Mouse (Mus musculus): ENCODE measurements around the gene Nipa1. TPM values are rescaled to one million over a fixed set of nuclear protein-coding genes. Genes with fewer than 3 reads are reported as not detected.
"Not testable (repeated sequence)": the region's sequence is repeated elsewhere in the genome, so short reads cannot be mapped to it uniquely, and the experiment has no call there.

Gene Nipa1
- polyA plus RNA-seq, 1 experiment = 12.2 TPM

GRCm38 (mm10) chr7:56043577-56044266 lies 24.0 kb upstream of the Nipa1 start:
- TF ChIP-seq CTCF (IDR thresholded peaks at IDR 0.05; ENCODE audit: borderline replicate concordance, insufficient read depth, low read length) = no peak
- TF ChIP-seq POLR2A (IDR thresholded peaks at IDR 0.05; ENCODE audit: low read depth, low read length) = no peak
- Histone ChIP-seq H3K4me3 (ENCODE audit: insufficient read depth, low read length) (no peak overlapping the region), H3K27ac (ENCODE audit: insufficient read depth, low read length) (no peak overlapping the region), H3K4me1 (ENCODE audit: control insufficient read depth, insufficient read depth, low read length) (no peaks in the 10 kb centered on the region)

GRCm38 (mm10) chr7:56042353-56042752 lies 22.6 kb upstream of the Nipa1 start:
- TF ChIP-seq POLR2A (IDR thresholded peaks at IDR 0.05; ENCODE audit: low read depth, low read length) = no peak
- TF ChIP-seq CTCF (IDR thresholded peaks at IDR 0.05; ENCODE audit: borderline replicate concordance, insufficient read depth, low read length) = peak; percentile 70
- Histone ChIP-seq H3K27ac (ENCODE audit: insufficient read depth, low read length) (no peak overlapping the region), H3K4me1 (ENCODE audit: control insufficient read depth, insufficient read depth, low read length) (no peaks in the 10 kb centered on the region), H3K4me3 (ENCODE audit: insufficient read depth, low read length) (no peak overlapping the region)

- H3K4me3 ChIP-seq (ENCODE audit: insufficient read depth, low read length) = no peak overlapping the region
- H3K27ac ChIP-seq (ENCODE audit: insufficient read depth, low read length) = no peak overlapping the region
- no peaks in the 10 kb centered on the region for H3K4me1 ChIP-seq (ENCODE audit: control insufficient read depth, insufficient read depth, low read length)
- TF ChIP-seq POLR2A (IDR thresholded peaks at IDR 0.05; ENCODE audit: low read depth, low read length) = no peak
- TF ChIP-seq CTCF (IDR thresholded peaks at IDR 0.05; ENCODE audit: borderline replicate concordance, insufficient read depth, low read length) = no peak
Measured at GRCm38 (mm10) chr7:56023586-56023985, 3.8 kb upstream of the Nipa1 start.

GRCm38 (mm10) chr7:56018972-56019929 lies 503 bp downstream of the Nipa1 start:
- Histone ChIP-seq H3K4me1 (ENCODE audit: control insufficient read depth, insufficient read depth, low read length) (no peaks in the 10 kb centered on the region), H3K4me3 (ENCODE audit: insufficient read depth, low read length) (peak overlapping the region; percentile 89), H3K27ac (ENCODE audit: insufficient read depth, low read length) (no peak overlapping the region)
- TF ChIP-seq CTCF (IDR thresholded peaks at IDR 0.05; ENCODE audit: borderline replicate concordance, insufficient read depth, low read length) (no peak), POLR2A (IDR thresholded peaks at IDR 0.05; ENCODE audit: low read depth, low read length) (peak; percentile 36; the same call in 1 of the 2 replicates)

GRCm38 (mm10) chr7:56018446-56018971 lies 1.2 kb downstream of the Nipa1 start:
- Histone ChIP-seq H3K4me3 (ENCODE audit: insufficient read depth, low read length) (peak overlapping the region; percentile 89), H3K4me1 (ENCODE audit: control insufficient read depth, insufficient read depth, low read length) (no peaks in the 10 kb centered on the region), H3K27ac (ENCODE audit: insufficient read depth, low read length) (no peak overlapping the region)
- no peak for TF ChIP-seq CTCF (IDR thresholded peaks at IDR 0.05; ENCODE audit: borderline replicate concordance, insufficient read depth, low read length)
- TF ChIP-seq POLR2A (IDR thresholded peaks at IDR 0.05; ENCODE audit: low read depth, low read length) = no peak

GRCm38 (mm10) chr7:56017761-56018160 lies 2.0 kb downstream of the Nipa1 start:
- no peak overlapping the region for H3K4me3 ChIP-seq (ENCODE audit: insufficient read depth, low read length)
- TF ChIP-seq POLR2A (IDR thresholded peaks at IDR 0.05; ENCODE audit: low read depth, low read length) = no peak
- H3K4me1 ChIP-seq (ENCODE audit: control insufficient read depth, insufficient read depth, low read length) = no peaks in the 10 kb centered on the region
- H3K27ac ChIP-seq (ENCODE audit: insufficient read depth, low read length) = no peak overlapping the region

GRCm38 (mm10) chr7:56015837-56016236 lies 3.9 kb downstream of the Nipa1 start:
- H3K4me3 ChIP-seq (ENCODE audit: insufficient read depth, low read length) = no peak overlapping the region
- no peaks in the 10 kb centered on the region for H3K4me1 ChIP-seq (ENCODE audit: control insufficient read depth, insufficient read depth, low read length)
- H3K27ac ChIP-seq (ENCODE audit: insufficient read depth, low read length) = no peak overlapping the region
- TF ChIP-seq POLR2A (IDR thresholded peaks at IDR 0.05; ENCODE audit: low read depth, low read length) (no peak), CTCF (IDR thresholded peaks at IDR 0.05; ENCODE audit: borderline replicate concordance, insufficient read depth, low read length) (no peak)

- no peak overlapping the region for H3K4me3 ChIP-seq (ENCODE audit: insufficient read depth, low read length)
- TF ChIP-seq CTCF (IDR thresholded peaks at IDR 0.05; ENCODE audit: borderline replicate concordance, insufficient read depth, low read length) (no peak), POLR2A (IDR thresholded peaks at IDR 0.05; ENCODE audit: low read depth, low read length) (no peak)
- H3K4me1 ChIP-seq (ENCODE audit: control insufficient read depth, insufficient read depth, low read length) = no peaks in the 10 kb centered on the region
- H3K27ac ChIP-seq (ENCODE audit: insufficient read depth, low read length) = no peak overlapping the region
Measured at GRCm38 (mm10) chr7:56015172-56015571, 4.6 kb downstream of the Nipa1 start.

GRCm38 (mm10) chr7:56014002-56014702 lies 5.6 kb downstream of the Nipa1 start:
- not testable (repeated sequence) for H3K4me3 ChIP-seq (ENCODE audit: insufficient read depth, low read length); H3K4me1 ChIP-seq (ENCODE audit: control insufficient read depth, insufficient read depth, low read length); H3K27ac ChIP-seq (ENCODE audit: insufficient read depth, low read length)

Measured in embryonic fibroblast, embryonic 13.5 days (primary cell).